Mouse (Mus musculus): ENCODE results near the gene Zfp428.

DNA sequence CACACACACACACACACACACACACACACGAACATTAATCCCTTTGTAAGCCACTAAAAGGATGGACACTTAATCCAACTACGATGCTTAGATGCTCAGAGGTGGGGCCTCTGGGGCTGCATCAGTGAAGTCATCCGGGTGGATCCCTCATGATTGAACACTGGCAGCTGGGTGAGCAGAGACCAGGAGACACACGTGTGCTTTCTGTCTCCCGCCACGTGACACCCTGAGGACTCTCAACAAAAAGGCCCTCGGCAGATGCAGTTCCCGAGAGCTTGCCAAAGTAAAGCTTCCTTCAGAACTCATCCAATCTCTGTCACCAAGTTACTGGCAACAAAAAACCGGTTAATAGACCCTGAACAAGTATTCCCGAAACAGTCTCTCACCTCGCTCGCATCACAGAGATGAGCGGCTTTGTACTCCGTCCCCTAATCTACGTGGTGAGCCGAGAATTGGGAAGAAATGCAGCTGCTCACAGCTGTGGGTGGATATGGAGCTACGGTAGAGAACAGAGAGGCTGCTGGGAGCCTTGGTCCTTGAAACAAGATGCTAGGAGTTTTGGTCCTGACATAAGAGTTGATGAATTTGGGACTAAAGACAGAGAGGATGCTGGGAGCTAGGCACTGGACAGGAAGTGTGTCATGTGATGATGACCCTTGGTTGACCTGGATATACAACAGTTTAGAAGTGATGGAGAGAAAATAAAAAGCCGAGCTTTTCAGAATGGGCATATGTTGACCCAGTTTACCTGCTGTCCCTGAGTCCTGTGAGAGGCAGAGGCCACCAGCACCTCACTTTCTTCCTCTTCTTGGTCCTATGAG, 26.5 kb upstream of the Zfp428 start:
- TF ChIP-seq ZNF384 (IDR thresholded peaks at IDR 0.05; ENCODE audit: low read depth, low read length) = no peak
- no peak for TF ChIP-seq ZC3H11A (IDR thresholded peaks at IDR 0.05; ENCODE audit: borderline replicate concordance, low read depth, low read length)
- no peak for TF ChIP-seq CHD2 (IDR thresholded peaks at IDR 0.05; ENCODE audit: low read depth, low read length)

Data from ES-E14 (cell line).